Mouse (Mus musculus) heart, adult 9 months (tissue): Measurements from ENCODE around the gene Mup2.
"Not testable (repeated sequence)": the region's sequence is repeated elsewhere in the genome, so short reads cannot be mapped to it uniquely, and the experiment has no call there.

Source experiments
- DNase-seq, 2 experiments: peaks; one replicate each; pipeline ENCODE4 v3.0.0; 2022; ENCODE audit warnings: low spot score in 2 of 2

Mup2 gene

DNA sequence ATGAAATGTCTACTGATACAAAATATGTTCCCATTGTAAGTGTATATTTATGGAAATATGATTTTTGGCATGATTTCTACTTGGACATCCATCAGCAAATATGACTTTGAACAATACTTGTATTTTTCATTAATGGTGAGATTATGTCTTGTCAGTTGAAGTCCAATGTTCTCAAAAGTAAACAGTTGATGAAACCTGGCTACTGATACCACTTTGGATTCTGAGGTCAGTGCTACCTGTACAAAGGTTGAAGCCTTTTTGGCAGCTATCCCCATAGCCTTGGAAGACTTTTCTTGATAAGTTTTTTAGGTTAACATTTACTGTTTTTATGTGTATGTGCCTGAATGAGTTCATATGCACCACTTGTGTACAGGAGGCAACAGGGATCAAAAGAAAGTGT is at the start of gene Mup2:
Gene Mup2, minus strand, starts transcription at position 101 of the 400 bp plus-strand sequence.
- not testable (repeated sequence) for DNase-seq
